Mouse (Mus musculus) kidney, postnatal 0 days (tissue): ENCODE measurements around the gene Mmd. TPM values are rescaled to one million over a fixed set of nuclear protein-coding genes. Genes with fewer than 3 reads are reported as not detected.
A peak's percentile ranks its signal among the peaks of the same experiment; 100 is the strongest.

Experiments
- ATAC-seq: fragments of 200-750 bp; cut with Nextera tagmentation; replicated peaks from 2 replicates; pipeline ENCODE4 v1.8.0; 2017; ENCODE audit warnings: low read depth, moderate number of reproducible peaks, moderate TSS enrichment, moderate library complexity; ENCODE audit not compliant: low FRiP score
- DNase-seq: peaks from one replicate; pipeline ENCODE4 v3.0.0-alpha.2; 2016; ENCODE audit warnings: low spot score
- H3K27ac ChIP-seq: fragments of 300-500 bp; sonication (generic); 2 replicates; pipeline ENCODE4 v1.5.1; 2014; ENCODE audit warnings: mild to moderate bottlenecking
- H3K27me3 ChIP-seq: fragments of 300-500 bp; sonication (generic); 2 replicates; pipeline ENCODE4 v1.6.1; 2014; ENCODE audit warnings: low read length, mixed read lengths; ENCODE audit not compliant: insufficient read depth
- H3K36me3 ChIP-seq: fragments of 300-500 bp; sonication (generic); 2 replicates; pipeline ENCODE4 v1.6.1; 2014; ENCODE audit warnings: low read length, mixed read lengths; ENCODE audit not compliant: insufficient read depth
- H3K4me1 ChIP-seq: fragments of 300-500 bp; sonication (generic); replicated peaks from 2 replicates; pipeline ENCODE4 v1.6.1; 2014; ENCODE audit warnings: antibody characterized with exemption, low read length, mixed read lengths; ENCODE audit not compliant: insufficient read depth
- H3K4me2 ChIP-seq: fragments of 300-500 bp; sonication (generic); 2 replicates; pipeline ENCODE4 v1.6.1; 2014; ENCODE audit warnings: mild to moderate bottlenecking, low read length, moderate library complexity, mixed read lengths
- H3K4me3 ChIP-seq: fragments of 300-500 bp; sonication (generic); replicated peaks from 2 replicates; pipeline ENCODE4 v1.5.1; 2014; ENCODE audit warnings: low read depth, low read length
- H3K9ac ChIP-seq: fragments of 300-500 bp; sonication (generic); 2 replicates; pipeline ENCODE4 v1.6.1; 2014; ENCODE audit warnings: low read depth, low read length
- H3K9me3 ChIP-seq: fragments of 300-500 bp; sonication (generic); replicated peaks from 2 replicates; pipeline ENCODE4 v1.6.1; 2016; ENCODE audit warnings: low read length, inconsistent platforms, mixed read lengths
- CTCF ChIP-seq: IDR thresholded peaks from 2 replicates; pipeline ENCODE4 v1.5.1; 2016; ENCODE audit warnings: antibody characterized with exemption, low read depth, mild to moderate bottlenecking, moderate library complexity
- WGBS: fragments of 180-500 bp; shearing (Covaris S2); extraction: QIAGEN DNeasy Blood & Tissue Kit; methylation state at CpG from one replicate; pipeline ENCODE4 v1.1.7; 2014; 5-methylcytosine and 5-hydroxymethylcytosine counted together
- polyA plus RNA-seq: library from polyadenylated mRNA; unstranded; fragments of >200 nt; fragmentation: Nextera tagmentation; extraction: Ambion mirVana; gene quantifications from 2 replicates; pipeline ENCODE4 v1.2.1, GENCODE M21; 2015

Gene Mmd
- polyA plus RNA-seq, result 29.8 and 32.6 TPM in 2 replicates

DNA sequence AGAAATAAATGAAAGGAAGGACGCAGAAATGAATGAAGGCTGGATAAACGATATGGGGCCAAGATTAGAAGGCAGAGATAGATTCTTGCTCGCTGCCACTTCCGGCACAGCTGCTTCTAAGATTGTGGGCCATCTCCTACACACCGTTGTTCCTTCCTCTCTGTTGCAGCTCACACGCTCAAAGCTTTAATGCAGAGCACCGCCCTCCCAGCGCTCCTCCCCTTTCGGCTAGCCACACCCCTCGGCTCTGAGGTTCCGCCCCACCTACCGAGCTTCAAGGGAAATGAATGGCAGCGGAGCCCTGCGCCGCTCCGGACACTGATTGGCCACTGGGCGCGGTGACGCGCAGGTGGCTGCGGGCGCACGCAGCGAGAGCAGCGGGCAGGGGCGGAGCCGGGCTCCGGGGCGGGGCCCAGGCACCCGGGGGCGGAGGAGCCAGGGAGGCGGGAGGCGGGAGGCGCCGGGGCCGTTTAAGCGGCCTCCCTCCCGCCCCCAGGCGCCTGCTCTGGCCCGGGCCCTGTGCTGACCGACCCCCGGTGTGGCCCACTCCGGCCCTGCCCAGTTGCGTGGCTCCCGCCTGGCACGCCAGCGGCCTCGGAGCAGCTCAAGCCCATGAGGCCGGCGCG is at the start of gene Mmd:
Gene Mmd, plus strand, starts transcription at position 432 of the 626 bp plus-strand sequence.
- Histone ChIP-seq H3K27ac (peak within 1 kb of the TSS; percentile 44), H3K36me3 (no peaks in the 10 kb centered on the region), H3K9ac (peak within 1 kb of the TSS; percentile 87), H3K4me2 (peak within 1 kb of the TSS; percentile 71), H3K27me3 (no peaks in the 10 kb centered on the region), H3K4me1 (peaks cover 24% of the 10 kb centered on the region), H3K4me3 (peak within 1 kb of the TSS; percentile 87), H3K9me3 (no peaks in the 10 kb centered on the region)
- DNase-seq, result peak; percentile 99
- peak; percentile 99 for ATAC-seq
- WGBS, result under 1% methylated on average over 40 of the region's 51 CpGs
- peak; percentile 34 for TF ChIP-seq CTCF

DNA sequence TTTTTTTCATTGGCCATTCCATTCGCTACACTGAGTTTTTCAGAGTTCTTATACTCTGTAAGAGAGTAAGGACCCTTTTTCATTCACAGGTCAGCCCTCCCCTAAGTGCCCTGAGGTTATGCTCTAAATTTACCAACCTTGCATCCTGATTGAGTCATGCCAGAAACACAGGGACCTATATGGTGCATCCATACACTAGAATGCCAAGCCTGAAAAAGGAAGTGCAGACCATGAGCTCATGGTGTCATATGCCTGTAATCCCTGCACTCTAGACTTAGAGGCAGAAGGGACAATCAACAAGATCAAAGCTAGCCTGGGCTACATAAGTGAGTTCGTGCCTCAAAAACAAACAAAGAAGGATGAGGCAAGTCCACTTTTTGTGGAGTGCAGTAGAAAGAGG is 48.4 kb upstream of the Mmd start:
- no peaks in the 10 kb centered on the region for H3K9me3 ChIP-seq
- no peak for TF ChIP-seq CTCF
- no peaks in the 10 kb centered on the region for H3K36me3 ChIP-seq
- no peak overlapping the region for H3K4me3 ChIP-seq
- no peaks in the 10 kb centered on the region for H3K4me1 ChIP-seq
- no peaks in the 10 kb centered on the region for H3K27me3 ChIP-seq
- no peak for ATAC-seq
- no peak overlapping the region for H3K27ac ChIP-seq
- H3K9ac ChIP-seq, result no peak overlapping the region
- DNase-seq, result no peak
- no peak overlapping the region for H3K4me2 ChIP-seq
- 85% methylated on average over 2 of the region's 2 CpGs for WGBS

- H3K27ac ChIP-seq, result no peak overlapping the region
- H3K36me3 ChIP-seq, result no peaks in the 10 kb centered on the region
- H3K9me3 ChIP-seq, result no peaks in the 10 kb centered on the region
- no peak for TF ChIP-seq CTCF
- ATAC-seq (no peak), DNase-seq (no peak)
- no peak overlapping the region for H3K9ac ChIP-seq
- H3K27me3 ChIP-seq, result no peaks in the 10 kb centered on the region
- H3K4me3 ChIP-seq, result no peak overlapping the region
- 78% methylated on average over 7 of the region's 7 CpGs for WGBS
- no peaks in the 10 kb centered on the region for H3K4me1 ChIP-seq
- H3K4me2 ChIP-seq, result no peak overlapping the region
Observed at GRCm38 (mm10) chr11:90214246-90214645, 35.0 kb upstream of the Mmd start.

DNA sequence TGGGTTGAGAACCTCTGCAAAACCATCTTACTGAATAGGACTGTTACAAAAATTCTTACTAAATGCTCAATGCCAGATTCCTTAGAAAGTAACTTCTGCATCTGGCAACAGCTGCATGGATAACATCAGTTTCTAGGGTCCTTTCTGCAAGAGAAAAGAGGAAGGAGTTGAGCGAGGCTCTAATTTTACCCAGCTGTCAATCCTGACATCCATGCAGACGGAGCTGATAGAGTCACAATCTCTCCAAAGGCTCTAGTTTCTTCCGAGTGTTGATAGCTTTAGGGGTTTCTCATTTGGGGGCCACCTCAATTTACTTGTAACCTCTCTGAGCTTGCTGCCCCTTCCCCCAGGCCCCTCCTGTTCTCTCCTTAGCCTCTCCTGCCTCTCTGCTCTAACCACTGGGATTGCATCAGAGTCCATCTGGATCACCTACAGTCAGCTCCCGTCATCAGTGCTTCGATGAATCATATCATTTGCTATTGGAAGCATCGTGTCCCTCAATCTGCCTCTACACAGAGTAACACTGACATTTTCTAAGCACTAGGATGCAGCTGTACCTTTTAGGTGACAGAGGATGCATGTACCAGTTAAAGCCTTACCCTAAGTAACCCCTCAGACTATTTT is 29.1 kb upstream of the Mmd start:
- no peak for ATAC-seq
- no peak for DNase-seq
- TF ChIP-seq CTCF, result no peak

DNA sequence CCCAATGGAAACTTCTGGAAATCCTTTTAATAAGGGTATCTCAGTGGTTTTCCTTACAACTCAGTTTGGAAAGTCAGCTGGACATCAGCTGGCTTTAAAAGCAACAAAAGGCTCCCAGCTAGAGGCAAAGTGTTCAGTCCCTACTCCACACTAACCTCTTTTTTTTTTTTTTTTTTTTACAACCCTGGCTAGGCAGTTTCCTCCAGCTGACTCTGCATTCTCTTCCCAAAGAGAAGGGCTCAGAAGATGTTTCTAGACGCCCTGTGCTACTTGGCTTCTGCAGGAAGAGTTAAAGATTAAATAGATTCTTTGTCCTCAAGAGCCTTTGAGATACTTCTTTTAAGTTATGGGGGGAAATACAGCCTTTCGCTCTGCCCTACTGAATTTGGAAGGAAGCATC is 28.5 kb upstream of the Mmd start:
- H3K9me3 ChIP-seq, result no peaks in the 10 kb centered on the region
- no peaks in the 10 kb centered on the region for H3K27me3 ChIP-seq
- WGBS, result 16% methylated on average over 2 of the region's 2 CpGs
- no peak for TF ChIP-seq CTCF
- ATAC-seq (no peak), DNase-seq (no peak)
- no peak overlapping the region for H3K4me3 ChIP-seq
- H3K4me2 ChIP-seq, result no peak overlapping the region
- H3K4me1 ChIP-seq, result no peaks in the 10 kb centered on the region
- H3K27ac ChIP-seq, result no peak overlapping the region
- H3K36me3 ChIP-seq, result no peaks in the 10 kb centered on the region
- H3K9ac ChIP-seq, result no peak overlapping the region

More for the DNA sequence above, 29.1 kb upstream of the Mmd start:
- no peak overlapping the region for H3K9ac ChIP-seq
- H3K4me2 ChIP-seq, result no peak overlapping the region
- WGBS, result 71% methylated on average over 6 of the region's 6 CpGs
- no peak overlapping the region for H3K4me3 ChIP-seq
- H3K9me3 ChIP-seq, result no peaks in the 10 kb centered on the region
- no peaks in the 10 kb centered on the region for H3K36me3 ChIP-seq
- H3K4me1 ChIP-seq, result no peaks in the 10 kb centered on the region
- H3K27me3 ChIP-seq, result no peaks in the 10 kb centered on the region
- H3K27ac ChIP-seq, result no peak overlapping the region

DNA sequence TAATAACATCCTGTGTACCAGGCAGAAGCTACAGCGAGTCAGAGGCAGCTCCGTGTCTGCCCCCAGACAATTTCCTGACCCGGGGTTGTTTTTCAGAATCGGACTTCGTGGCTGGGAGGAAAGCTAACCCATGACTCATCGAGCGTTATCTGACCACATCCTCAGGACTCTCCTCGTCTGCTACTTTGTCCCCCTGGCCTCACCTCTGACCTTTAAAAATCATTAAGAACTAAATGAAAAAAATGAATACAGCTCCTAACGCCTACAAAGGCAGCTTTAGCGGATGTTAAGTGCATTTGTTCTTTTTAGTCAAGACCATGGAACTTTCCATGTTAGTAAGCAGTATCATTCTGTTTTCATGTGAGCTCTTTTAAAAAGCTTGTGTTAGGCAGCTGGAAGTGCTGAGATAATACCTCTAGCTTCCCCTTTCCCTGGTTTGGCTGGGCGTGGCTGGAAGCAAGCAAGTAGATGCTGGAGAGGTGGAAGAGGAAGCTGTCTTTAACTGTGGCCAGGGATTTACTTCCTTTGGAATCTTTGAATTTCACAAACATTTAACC is 24.3 kb upstream of the Mmd start:
- no peaks in the 10 kb centered on the region for H3K27me3 ChIP-seq
- no peaks in the 10 kb centered on the region for H3K4me1 ChIP-seq
- TF ChIP-seq CTCF, result no peak
- no peaks in the 10 kb centered on the region for H3K9me3 ChIP-seq
- H3K4me2 ChIP-seq, result no peak overlapping the region
- no peak overlapping the region for H3K9ac ChIP-seq
- no peak overlapping the region for H3K4me3 ChIP-seq
- DNase-seq (peak; percentile 46), ATAC-seq (no peak)
- no peaks in the 10 kb centered on the region for H3K36me3 ChIP-seq
- no peak overlapping the region for H3K27ac ChIP-seq
- 27% methylated on average over 11 of the region's 11 CpGs for WGBS
